Mouse (Mus musculus): ENCODE measurements around the gene Hsh2d.

Gene Hsh2d

DNA sequence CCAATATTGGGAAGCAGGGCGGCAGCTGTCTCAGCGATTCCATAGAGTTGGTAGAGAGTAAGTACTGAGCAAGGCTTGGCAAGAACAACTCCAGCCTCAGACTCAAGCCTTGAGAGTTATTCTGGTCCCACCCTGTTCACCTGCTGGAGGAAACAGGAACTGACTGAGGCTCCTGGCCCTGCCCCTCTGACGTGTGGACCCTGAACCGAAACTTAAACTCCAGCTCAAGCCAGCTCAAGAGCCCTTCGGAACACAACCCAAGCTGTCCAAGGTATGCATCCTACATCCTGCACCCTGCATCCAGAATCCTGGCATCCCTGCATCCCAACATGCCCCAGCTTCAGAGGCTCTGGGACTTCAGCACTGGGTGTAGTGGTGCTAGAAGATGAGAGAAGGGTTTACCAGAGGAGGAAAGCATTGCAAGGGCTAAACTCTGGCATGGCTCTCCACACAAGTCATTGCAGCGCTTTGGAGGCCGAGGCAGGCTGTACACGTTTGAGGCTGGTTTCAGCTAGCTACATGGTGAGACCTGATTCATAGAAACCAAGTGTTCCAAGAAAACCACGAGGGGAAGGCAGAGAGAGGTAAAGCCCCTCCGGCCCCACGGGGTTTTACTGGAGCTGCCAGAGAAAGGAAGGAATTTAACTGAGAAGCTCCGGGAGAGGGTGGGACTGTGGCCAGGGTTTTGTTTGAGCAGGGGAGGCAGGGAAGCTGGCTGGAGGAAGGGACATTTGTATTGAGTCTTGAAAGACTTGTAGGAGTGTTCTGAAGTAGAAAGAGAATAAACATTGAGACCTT, at the start of gene Hsh2d:
TSS of gene Hsh2d (plus strand) at position 222 of the 798 bp plus-strand sequence.
- no peak for DNase-seq (ENCODE audit: low read depth, low spot score)

DNA sequence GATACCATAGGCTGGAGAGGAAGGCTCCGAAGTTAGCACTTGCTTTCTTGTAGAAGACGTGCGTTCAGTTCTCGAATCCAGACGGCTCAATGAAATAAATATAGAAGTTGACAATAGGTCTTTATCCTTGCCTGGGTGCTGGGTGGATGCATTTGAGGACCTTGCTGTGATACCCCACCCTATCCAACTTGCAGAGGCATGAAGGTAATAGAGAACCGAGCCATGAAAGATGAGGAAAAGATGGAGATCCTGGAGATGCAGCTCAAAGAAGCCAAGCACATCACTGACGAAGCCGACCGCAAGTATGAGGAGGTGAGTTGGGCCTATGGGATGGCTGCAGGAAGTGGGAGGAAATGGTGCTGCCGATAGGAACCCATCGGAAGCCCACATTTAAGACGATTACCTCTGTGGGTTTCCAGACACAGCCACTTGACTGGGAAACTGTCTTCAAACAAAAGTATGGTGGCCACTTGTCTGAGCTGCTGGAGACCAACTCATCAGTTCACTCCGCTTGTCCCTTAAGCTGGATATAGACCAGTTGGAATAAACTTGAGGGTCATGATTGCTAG, 46.1 kb upstream of the Hsh2d start:
- no peak for DNase-seq (ENCODE audit: low read depth, low spot score)

DNA sequence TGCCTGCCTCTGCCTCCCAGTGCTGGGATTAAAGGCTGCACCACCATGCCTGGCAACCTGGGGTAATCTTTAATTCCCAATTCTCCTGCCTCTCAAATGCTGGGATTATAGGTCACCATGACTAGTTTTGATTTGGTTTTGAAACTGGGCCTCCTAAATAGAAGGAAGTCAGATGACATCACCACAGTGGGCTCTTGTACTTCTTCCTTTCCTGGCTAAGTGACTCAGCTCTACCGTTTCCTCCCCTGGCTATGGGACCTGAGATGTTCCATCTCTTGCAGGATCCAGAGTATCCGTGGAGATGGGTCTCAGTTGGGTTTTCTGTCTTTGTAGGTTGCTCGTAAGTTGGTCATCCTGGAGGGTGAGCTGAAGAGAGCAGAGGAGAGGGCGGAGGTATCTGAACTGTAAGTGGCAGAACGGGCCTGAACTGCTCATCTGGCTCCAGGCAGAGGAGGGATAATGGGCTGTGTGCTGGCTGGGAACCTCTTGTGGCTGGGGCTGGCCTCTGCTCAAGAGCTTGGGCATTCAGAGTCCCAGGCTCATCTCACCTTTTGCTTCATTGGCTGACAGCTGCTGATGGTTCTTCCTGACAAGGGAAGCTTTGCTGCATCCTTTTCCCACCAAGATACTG, 45.0 kb upstream of the Hsh2d start:
- DNase-seq (ENCODE audit: low read depth, low spot score), result no peak

GRCm38 (mm10) chr8:72145511-72145910, 43.9 kb upstream of the Hsh2d start:
- no peak for DNase-seq (ENCODE audit: low read depth, low spot score)

- DNase-seq (ENCODE audit: low read depth, low spot score), result no peak
Measured at GRCm38 (mm10) chr8:72146056-72146455, 43.4 kb upstream of the Hsh2d start.

GRCm38 (mm10) chr8:72146556-72146955, 42.9 kb upstream of the Hsh2d start:
- no peak for DNase-seq (ENCODE audit: low read depth, low spot score)

- DNase-seq (ENCODE audit: low read depth, low spot score), result no peak
Measured at GRCm38 (mm10) chr8:72147266-72147665, 42.2 kb upstream of the Hsh2d start.

- no peak for DNase-seq (ENCODE audit: low read depth, low spot score)
Measured at GRCm38 (mm10) chr8:72149056-72149455, 40.4 kb upstream of the Hsh2d start.

DNA sequence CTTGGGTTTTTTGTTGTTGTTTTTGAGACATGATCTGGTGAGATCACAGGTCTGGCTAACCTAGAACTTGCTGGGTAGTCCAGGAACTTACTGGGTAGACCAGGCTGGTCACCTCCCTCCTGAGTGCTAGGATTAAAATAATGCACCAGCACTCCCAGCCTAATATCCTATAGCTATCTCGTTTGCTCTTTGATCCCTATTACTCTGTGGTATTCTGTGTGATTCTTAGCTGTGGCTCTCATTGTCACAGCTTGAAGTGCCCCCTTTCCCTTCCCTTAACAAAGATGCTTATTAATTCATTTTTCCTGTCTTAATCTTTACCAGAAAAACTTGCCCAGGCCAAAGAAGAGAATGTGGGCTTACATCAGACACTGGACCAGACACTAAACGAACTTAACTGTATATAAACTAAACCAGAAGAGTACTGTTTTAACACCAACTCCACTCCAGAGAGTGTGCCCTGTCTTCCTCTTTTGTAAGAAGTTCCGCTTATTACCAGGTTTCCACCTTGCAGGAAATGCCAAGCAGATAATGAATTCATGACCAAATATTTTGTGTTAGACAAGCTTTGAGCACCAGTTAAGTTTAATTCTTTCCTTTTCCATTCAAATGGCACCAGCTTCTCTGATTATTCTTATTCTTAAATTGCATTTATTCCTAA, 37.9 kb upstream of the Hsh2d start:
- DNase-seq (ENCODE audit: low read depth, low spot score), result no peak

- no peak for DNase-seq (ENCODE audit: low read depth, low spot score)
Measured at GRCm38 (mm10) chr8:72153382-72153781, 36.1 kb upstream of the Hsh2d start.

- no peak for DNase-seq (ENCODE audit: low read depth, low spot score)
Measured at GRCm38 (mm10) chr8:72158096-72158495, 31.3 kb upstream of the Hsh2d start.

DNA sequence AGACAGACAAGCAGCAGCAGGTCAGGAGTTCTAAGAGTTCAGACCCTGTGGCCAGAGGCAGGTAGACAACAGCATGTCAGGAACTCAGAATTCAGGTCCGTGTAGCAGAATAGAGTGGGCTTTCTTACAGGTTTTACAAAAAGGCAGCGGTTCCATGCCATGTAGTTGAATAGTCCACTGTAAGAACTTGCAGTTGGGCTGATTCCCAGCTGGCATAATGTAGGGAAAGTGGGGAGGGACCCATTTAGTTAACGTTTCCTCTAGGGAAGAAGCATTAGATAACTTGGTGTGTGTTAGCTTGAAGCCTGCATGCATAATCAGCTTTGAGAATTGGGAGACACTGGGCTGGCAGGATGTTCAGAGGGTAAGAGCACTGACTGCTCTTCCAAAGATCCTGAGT, 30.7 kb upstream of the Hsh2d start:
- DNase-seq (ENCODE audit: low read depth, low spot score), result no peak

GRCm38 (mm10) chr8:72160007-72160406, 29.4 kb upstream of the Hsh2d start:
- no peak for DNase-seq (ENCODE audit: low read depth, low spot score)

GRCm38 (mm10) chr8:72160707-72161697, 28.4 kb upstream of the Hsh2d start, which contains the start of gene Rab8a:
Rab8a (plus strand) TSS chr8:72161200.
- peak; percentile 100 for DNase-seq (ENCODE audit: low read depth, low spot score)

DNA sequence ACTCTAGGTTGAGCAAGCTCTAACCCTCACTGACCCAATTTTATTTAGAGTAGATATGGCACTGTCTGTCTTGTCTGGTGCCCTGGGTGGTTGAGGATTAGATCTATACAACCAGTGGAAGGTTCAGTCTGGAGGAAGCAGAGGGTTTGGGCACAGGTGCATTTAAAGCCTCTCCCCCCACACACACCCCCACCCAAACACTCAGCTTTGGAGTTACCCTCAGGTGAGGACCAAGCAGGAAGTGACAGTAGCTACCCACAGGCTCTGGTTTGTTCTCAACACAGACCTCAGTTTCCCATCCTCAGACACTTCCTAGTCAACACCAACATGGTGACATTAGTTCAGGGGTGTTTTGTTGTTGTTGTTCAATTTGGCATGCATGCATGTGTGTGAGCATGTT, 26.6 kb upstream of the Hsh2d start:
- no peak for DNase-seq (ENCODE audit: low read depth, low spot score)

- no peak for DNase-seq (ENCODE audit: low read depth, low spot score)
Measured at GRCm38 (mm10) chr8:72169098-72169668, 20.3 kb upstream of the Hsh2d start.

GRCm38 (mm10) chr8:72169681-72170249, 19.7 kb upstream of the Hsh2d start:
- no peak for DNase-seq (ENCODE audit: low read depth, low spot score)

GRCm38 (mm10) chr8:72177346-72177925, 12.0 kb upstream of the Hsh2d start:
- no peak for DNase-seq (ENCODE audit: low read depth, low spot score)

GRCm38 (mm10) chr8:72183554-72184202, 5.8 kb upstream of the Hsh2d start:
- no peak for DNase-seq (ENCODE audit: low read depth, low spot score)

All from brain, embryonic 18.5 days (tissue).